17 mouse cellular contexts compared by ENCODE assay signal in genomic region chr9:96261101-96261500, GRCm38 (mm10).
A peak's percentile ranks its signal among the peaks of the same experiment; 100 is the strongest.
DNase-seq lines count a peak whose midpoint lies in the region; ATAC-seq and TF ChIP-seq lines count a peak whose summit lies in the region.
"Had no signal": no experiment of that assay in that cellular context is flagged by ENCODE, and none has a peak within 500 bp of the region (broad histone marks: within the 10 kb centered on the region; RNA-seq: fewer than 3 reads in every experiment).

No protein-coding gene starts in this region.

- no peaks in the 10 kb centered on the region for H3K36me3 ChIP-seq in liver, embryonic 11.5 days (ENCODE audit: control insufficient read depth, insufficient read depth, low read length)
- H3K36me3 ChIP-seq in embryonic facial prominence, embryonic 11.5 days (replicated peaks; ENCODE audit: control insufficient read depth, insufficient read depth, low read depth, low read length): no peaks in the 10 kb centered on the region
- no peaks in the 10 kb centered on the region for H3K36me3 ChIP-seq in hindbrain, embryonic 12.5 days
- 0 out of 2 replicates have a peak, but pooled peaks cover 4% of the 10 kb centered on the region for H3K36me3 ChIP-seq in liver, postnatal 0 days (replicated peaks; ENCODE audit: insufficient read depth, low read length)
- H3K36me3 ChIP-seq: stomach, embryonic 15.5 days had no signal

- WGBS in liver, embryonic 11.5 days: 75% methylated on average over 4 of the region's 4 CpGs
- WGBS in embryonic facial prominence, embryonic 11.5 days: 74% methylated on average over 4 of the region's 4 CpGs
- 69% methylated on average over 4 of the region's 4 CpGs for WGBS in hindbrain, embryonic 12.5 days
- 78% methylated on average over 4 of the region's 4 CpGs for WGBS in liver, postnatal 0 days (ENCODE audit: insufficient replicate concordance)

- no peak for TF ChIP-seq EP300 in liver, postnatal 0 days (IDR thresholded peaks at IDR 0.05; ENCODE audit: low read depth)

- no peak for DNase-seq in liver, embryonic 11.5 days (ENCODE audit: low spot score)
- no peak for DNase-seq in liver
- no peak for DNase-seq in embryonic facial prominence, embryonic 11.5 days (ENCODE audit: low spot score)
- no peak for DNase-seq in liver, postnatal 0 days
- no peak for DNase-seq in adrenal gland, adult 2 months
- DNase-seq in thymus, postnatal 14 days: no peak
- DNase-seq: cerebellum, adult 8-10 months; embryo, embryonic 11 days; gastrocnemius, postnatal 14 days; kidney, postnatal 14 days; lung, adult 18-20 months; thymus, postnatal 36 days had no signal

- no peak for TF ChIP-seq CTCF in liver, postnatal 0 days (IDR thresholded peaks at IDR 0.05; ENCODE audit: low read depth)

- H3K4me2 ChIP-seq in liver, embryonic 11.5 days: peak overlapping the region; percentile 57
- H3K4me2 ChIP-seq in embryonic facial prominence, embryonic 11.5 days (ENCODE audit: low read depth, low read length): 0 out of 2 replicates have a peak overlapping the region, but pooled peaks have one; percentile 1
- H3K4me2 ChIP-seq in hindbrain, embryonic 12.5 days (replicated peaks): peak overlapping the region; percentile 43
- peak overlapping the region; percentile 62 for H3K4me2 ChIP-seq in liver, postnatal 0 days (ENCODE audit: low read depth, low read length)
- H3K4me2 ChIP-seq: stomach, embryonic 15.5 days had no signal

- 0 out of 2 replicates have a peak overlapping the region, but pooled peaks have one; percentile 34 for H3K9ac ChIP-seq in liver, embryonic 11.5 days (ENCODE audit: low read depth, low read length)
- H3K9ac ChIP-seq in embryonic facial prominence, embryonic 11.5 days (replicated peaks; ENCODE audit: low read length): no peak overlapping the region
- H3K9ac ChIP-seq in hindbrain, embryonic 12.5 days: no peak overlapping the region
- H3K9ac ChIP-seq in liver, postnatal 0 days (replicated peaks): peak overlapping the region; percentile 48
- H3K9ac ChIP-seq: stomach, embryonic 15.5 days had no signal

- H3K9me3 ChIP-seq in liver, embryonic 11.5 days (ENCODE audit: control insufficient read depth, low read length): no peaks in the 10 kb centered on the region
- H3K9me3 ChIP-seq in embryonic facial prominence, embryonic 11.5 days (replicated peaks; ENCODE audit: control insufficient read depth, low read length): no peaks in the 10 kb centered on the region
- H3K9me3 ChIP-seq in hindbrain, embryonic 12.5 days (replicated peaks): no peaks in the 10 kb centered on the region
- no peaks in the 10 kb centered on the region for H3K9me3 ChIP-seq in liver, postnatal 0 days (ENCODE audit: low read length)
- H3K9me3 ChIP-seq: stomach, embryonic 15.5 days had no signal

- no peaks in the 10 kb centered on the region for H3K27me3 ChIP-seq in liver, embryonic 11.5 days (replicated peaks; ENCODE audit: control insufficient read depth, insufficient read depth, low read length)
- no peaks in the 10 kb centered on the region for H3K27me3 ChIP-seq in embryonic facial prominence, embryonic 11.5 days (ENCODE audit: control insufficient read depth, insufficient read depth, low read length)
- H3K27me3 ChIP-seq in hindbrain, embryonic 12.5 days: no peaks in the 10 kb centered on the region
- no peaks in the 10 kb centered on the region for H3K27me3 ChIP-seq in liver, postnatal 0 days (ENCODE audit: insufficient read depth, low read length)
- H3K27me3 ChIP-seq: CH12.LX; Patski; stomach, embryonic 15.5 days had no signal

- ATAC-seq in liver, embryonic 11.5 days (replicated peaks; ENCODE audit: low FRiP score): no peak
- ATAC-seq in embryonic facial prominence, embryonic 11.5 days (replicated peaks; ENCODE audit: insufficient number of reproducible peaks, low FRiP score, low TSS enrichment, low read depth): no peak
- ATAC-seq in hindbrain, embryonic 12.5 days (ENCODE audit: low FRiP score): no peak
- no peak for ATAC-seq in liver, postnatal 0 days
- ATAC-seq: Patski had no signal

- 0 out of 2 replicates have a peak overlapping the region, but pooled peaks have one; percentile 13 for H3K27ac ChIP-seq in liver, embryonic 11.5 days (ENCODE audit: low read depth, low read length)
- no peak overlapping the region for H3K27ac ChIP-seq in embryonic facial prominence, embryonic 11.5 days (replicated peaks; ENCODE audit: low read depth, low read length)
- no peak overlapping the region for H3K27ac ChIP-seq in hindbrain, embryonic 12.5 days
- peak overlapping the region; percentile 26; the same call in 1 of the 2 replicates for H3K27ac ChIP-seq in liver, postnatal 0 days (ENCODE audit: low read depth)
- H3K27ac ChIP-seq: macrophage; stomach, embryonic 15.5 days had no signal

- peaks cover 11% of the 10 kb centered on the region for H3K4me1 ChIP-seq in liver, embryonic 11.5 days (replicated peaks; ENCODE audit: control insufficient read depth, insufficient read depth, low read length)
- no peaks in the 10 kb centered on the region for H3K4me1 ChIP-seq in embryonic facial prominence, embryonic 11.5 days (ENCODE audit: control insufficient read depth, insufficient read depth, low read length)
- peaks cover 6% of the 10 kb centered on the region; the same call in 1 of the 2 replicates for H3K4me1 ChIP-seq in hindbrain, embryonic 12.5 days
- H3K4me1 ChIP-seq in liver, postnatal 0 days (ENCODE audit: insufficient read depth): peaks cover 7% of the 10 kb centered on the region; the same call in 1 of the 2 replicates
- H3K4me1 ChIP-seq: stomach, embryonic 15.5 days had no signal

- peak overlapping the region; percentile 26 for H3K4me3 ChIP-seq in liver, embryonic 11.5 days (ENCODE audit: low read depth, low read length)
- H3K4me3 ChIP-seq in embryonic facial prominence, embryonic 11.5 days (ENCODE audit: low read depth, low read length): no peak overlapping the region
- peak overlapping the region; percentile 14; the same call in 1 of the 2 replicates for H3K4me3 ChIP-seq in hindbrain, embryonic 12.5 days
- H3K4me3 ChIP-seq in liver, postnatal 0 days (ENCODE audit: low read depth, low read length): peak overlapping the region; percentile 51
- H3K4me3 ChIP-seq: stomach, embryonic 15.5 days had no signal

Comparison
In these comparisons a context has a peak if more than half of its experiments do, and no peak if none do; other contexts are left out.
1. H3K27ac ChIP-seq: peak in liver, embryonic 11.5 days (single experiment) and liver, postnatal 0 days (single experiment); none in embryonic facial prominence, embryonic 11.5 days (single experiment) and hindbrain, embryonic 12.5 days (single experiment).
2. H3K4me2 ChIP-seq: peak in every context shown above with its lines; median percentile 62 in liver, postnatal 0 days; 57 in liver, embryonic 11.5 days; 43 in hindbrain, embryonic 12.5 days; 1 in embryonic facial prominence, embryonic 11.5 days.
3. H3K9ac ChIP-seq: peak in liver, embryonic 11.5 days (single experiment) and liver, postnatal 0 days (single experiment); none in embryonic facial prominence, embryonic 11.5 days (single experiment) and hindbrain, embryonic 12.5 days (single experiment).